Mouse (Mus musculus) CH12.LX (cell line): ENCODE measurements around the gene Tspan13. TPM values are rescaled to one million over a fixed set of nuclear protein-coding genes. Genes with fewer than 3 reads are reported as not detected.

Source experiments
- DNase-seq: peaks from one replicate; pipeline ENCODE4 v3.0.0-alpha.2; 2013; ENCODE audit errors: extremely low read depth
- H3K27ac ChIP-seq: 2 replicates; pipeline ENCODE4 v1.5.1; 2012; ENCODE audit warnings: low read depth, mild to moderate bottlenecking, control low read depth, moderate library complexity; ENCODE audit not compliant: insufficient read depth
- H3K27me3 ChIP-seq: replicated peaks from 2 replicates; pipeline ENCODE3; 2012; ENCODE audit warnings: inconsistent platforms
- H3K36me3 ChIP-seq, 2 experiments: replicated peaks in 1 of 2; 2 replicates each; pipeline versions ENCODE3 to v1.6.1; 2012; ENCODE audit warnings: inconsistent platforms in 1 of 2, low read length in 1 of 2, mild to moderate bottlenecking in 1 of 2, mixed read lengths in 1 of 2, moderate library complexity in 1 of 2; ENCODE audit not compliant: control insufficient read depth in 1 of 2, insufficient read depth in 1 of 2
- H3K4me1 ChIP-seq, 2 experiments: 2 replicates each; pipeline ENCODE4 v1.6.1; 2012; ENCODE audit warnings: inconsistent platforms in 1 of 2, moderate library complexity in 1 of 2; ENCODE audit not compliant: insufficient read depth in 2 of 2, control insufficient read depth in 1 of 2
- H3K4me2 ChIP-seq: 2 replicates; pipeline ENCODE4 v1.6.1; 2012; ENCODE audit warnings: low read depth, mild to moderate bottlenecking, control low read depth; ENCODE audit not compliant: poor library complexity, insufficient read depth, severe bottlenecking
- H3K4me3 ChIP-seq, 3 experiments: fragments of 150-350 bp in 1 of 3; sonication (generic) in 1 of 3; replicated peaks in 1 of 3; 2 replicates each; pipeline versions ENCODE3 to v1.5.1; 2011 to 2012; ENCODE audit warnings: low read depth in 2 of 3, low read length in 2 of 3, mild to moderate bottlenecking in 2 of 3, moderate library complexity in 2 of 3, control low read depth in 1 of 3, improper control_type of control experiment in 1 of 3, inconsistent platforms in 1 of 3, mixed read lengths in 1 of 3; ENCODE audit not compliant: poor library complexity in 1 of 3
- H3K79me2 ChIP-seq: replicated peaks from 2 replicates; pipeline ENCODE4 v1.6.1; 2012; ENCODE audit warnings: mild to moderate bottlenecking, moderate library complexity; ENCODE audit not compliant: control insufficient read depth, poor library complexity, insufficient read depth, severe bottlenecking; ENCODE audit errors: extremely low read depth
- H3K9ac ChIP-seq: 2 replicates; pipeline ENCODE4 v1.6.1; 2012; ENCODE audit warnings: low read depth, mild to moderate bottlenecking, control low read depth, moderate library complexity; ENCODE audit not compliant: insufficient read depth
- H3K9me3 ChIP-seq: replicated peaks from 2 replicates; pipeline ENCODE3; 2012; ENCODE audit warnings: low read length, inconsistent platforms, mixed read lengths
- BHLHE40 ChIP-seq: IDR thresholded peaks from 2 replicates; pipeline ENCODE4 v1.6.1; 2011; ENCODE audit warnings: mild to moderate bottlenecking, low read depth, low read length, improper control_type of control experiment
- CHD2 ChIP-seq: IDR thresholded peaks from 2 replicates; pipeline ENCODE4 v1.6.1; 2011; ENCODE audit warnings: low read length, improper control_type of control experiment
- E2F4 ChIP-seq: IDR thresholded peaks from 2 replicates; pipeline ENCODE4 v1.6.1; 2011; ENCODE audit warnings: low read depth, low read length, improper control_type of control experiment; ENCODE audit not compliant: insufficient replicate concordance
- ELF1 ChIP-seq: IDR thresholded peaks from 2 replicates; pipeline ENCODE4 v1.6.1; 2014; ENCODE audit warnings: low read depth, mild to moderate bottlenecking, inconsistent platforms, low read length, improper control_type of control experiment
- EP300 ChIP-seq: IDR thresholded peaks from 2 replicates; pipeline ENCODE4 v1.6.1; 2011; ENCODE audit warnings: low read length, improper control_type of control experiment
- IRF4 ChIP-seq: IDR thresholded peaks from 2 replicates; pipeline ENCODE4 v1.6.1; 2014; ENCODE audit warnings: low read depth, mild to moderate bottlenecking, inconsistent platforms, low read length, improper control_type of control experiment
- JUN ChIP-seq: IDR thresholded peaks from 2 replicates; pipeline ENCODE4 v1.6.1; 2011; ENCODE audit warnings: low read depth, mild to moderate bottlenecking, low read length, improper control_type of control experiment, moderate library complexity; ENCODE audit not compliant: insufficient read depth
- KAT2A ChIP-seq: IDR thresholded peaks from 2 replicates; pipeline ENCODE4 v1.6.1; 2012; ENCODE audit warnings: low read length, improper control_type of control experiment, inconsistent platforms; ENCODE audit not compliant: insufficient replicate concordance
- MAZ ChIP-seq: IDR thresholded peaks from 2 replicates; pipeline ENCODE4 v1.6.1; 2012; ENCODE audit warnings: low read depth, mild to moderate bottlenecking, inconsistent platforms, low read length, improper control_type of control experiment, moderate library complexity
- MXI1 ChIP-seq: IDR thresholded peaks from 2 replicates; pipeline ENCODE4 v1.6.1; 2011; ENCODE audit warnings: mild to moderate bottlenecking, low read depth, low read length, improper control_type of control experiment
- MYC ChIP-seq: IDR thresholded peaks from 2 replicates; pipeline ENCODE4 v1.6.1; 2011; ENCODE audit warnings: low read depth, mild to moderate bottlenecking, improper control_type of control experiment, low read length
- NRF1 ChIP-seq: IDR thresholded peaks from 2 replicates; pipeline ENCODE4 v1.6.1; 2014; ENCODE audit warnings: low read depth, mild to moderate bottlenecking, inconsistent platforms, low read length, improper control_type of control experiment, moderate library complexity
- POLR2AphosphoS2 ChIP-seq: IDR thresholded peaks from 2 replicates; pipeline ENCODE4 v1.6.1; 2011; ENCODE audit warnings: low read depth, low read length, improper control_type of control experiment
- RCOR1 ChIP-seq: conservative IDR thresholded peaks from 2 replicates; pipeline ENCODE4 v1.6.1; 2012; ENCODE audit warnings: low read depth, mild to moderate bottlenecking, inconsistent platforms, low read length, improper control_type of control experiment
- SIN3A ChIP-seq: IDR thresholded peaks from 2 replicates; pipeline ENCODE4 v1.6.1; 2012; ENCODE audit warnings: low read length, improper control_type of control experiment, inconsistent platforms
- SMC3 ChIP-seq: IDR thresholded peaks from 2 replicates; pipeline ENCODE4 v1.6.1; 2011; ENCODE audit warnings: low read depth, low read length, improper control_type of control experiment
- UBTF ChIP-seq: IDR thresholded peaks from 2 replicates; pipeline ENCODE4 v1.6.1; 2012; ENCODE audit warnings: low read depth, mild to moderate bottlenecking, inconsistent platforms, low read length, improper control_type of control experiment, moderate library complexity
- USF2 ChIP-seq: conservative IDR thresholded peaks from 2 replicates; pipeline ENCODE4 v1.6.1; 2011; ENCODE audit warnings: low read depth, low read length, improper control_type of control experiment
- dilution Hi-C: fragments of 300-500 bp; cut with MboI; formaldehyde crosslinking; loops from 2 replicates; pipeline ENCODE4 v1.14.3; 2020; ENCODE audit warnings: low sequenced_read_pairs; ENCODE audit not compliant: extremely low pct_unique_long_range_greater_than_20kb, extremely low pct_ligation_motif_present
- in situ Hi-C: fragments of 300-500 bp; cut with MboI; formaldehyde crosslinking; loops from 3 replicates; pipeline ENCODE4 v1.14.3; 2019; ENCODE audit warnings: low sequenced_read_pairs, low pct_ligation_motif_present, low pct_unique_long_range_greater_than_20kb, mixed read lengths
- polyA plus RNA-seq: library from polyadenylated mRNA; unstranded; fragments of >175 nt; gene quantifications from 2 replicates; pipeline ENCODE4 v1.2.1, GENCODE M21; 2012; ENCODE audit warnings: low read depth; ENCODE audit not compliant: insufficient read length
- total RNA-seq, 2 experiments: library from RNA; depleted of rRNA; stranded (reverse); fragments of 300-350 nt in 1 of 2; fragments of >200 nt in 1 of 2; gene quantifications; 2 replicates each; pipeline ENCODE4 v1.2.3; 2012 to 2014

Tspan13 gene
- total and polyA plus RNA-seq, 3 experiments, result 16.6 to 28.9 (median 18.6) TPM

GRCm38 (mm10) chr12:36036776-36037175 is 5.5 kb downstream of the Tspan13 start:
- Histone ChIP-seq H3K79me2 (peaks cover 6% of the 10 kb centered on the region), H3K9ac (no peak overlapping the region), H3K36me3 (no peaks in the 10 kb centered on the region), H3K9me3 (peaks cover 6% of the 10 kb centered on the region), H3K27me3 (peaks cover 2% of the 10 kb centered on the region), H3K4me1 (peaks cover 3 to 23% of the 10 kb centered on the region in 2 experiments), H3K4me3 (peak overlapping the region in 2 of 3 experiments; percentile 18 to 30)
- no peak for TF ChIP-seq SMC3
- TF ChIP-seq MAZ, result no peak
- no peak; the same call in 1 of the 2 replicates for TF ChIP-seq MXI1
- no peak for TF ChIP-seq ELF1
- no peak for TF ChIP-seq KAT2A
- TF ChIP-seq EP300, result no peak
- TF ChIP-seq UBTF, result no peak
- TF ChIP-seq SIN3A, result no peak
- no peak for TF ChIP-seq E2F4
- TF ChIP-seq RCOR1, result no peak
- no peak for TF ChIP-seq CHD2
- TF ChIP-seq NRF1, result no peak
- no peak for TF ChIP-seq MYC
- no peak for TF ChIP-seq JUN
- no peak; the same call in 1 of the 2 replicates for TF ChIP-seq BHLHE40
- no peak; the same call in 1 of the 2 replicates for TF ChIP-seq IRF4
- no peak for TF ChIP-seq USF2
- TF ChIP-seq, all 38 proteins: peak for 0
- no peak for DNase-seq
- H3K4me2 ChIP-seq, result peak overlapping the region; percentile 52; the same call in 1 of the 2 replicates
- in situ Hi-C loops, result no loop called here
- H3K27ac ChIP-seq, result peak overlapping the region; percentile 32; the same call in 1 of the 2 replicates
- dilution Hi-C loops, result no loop called here

DNA sequence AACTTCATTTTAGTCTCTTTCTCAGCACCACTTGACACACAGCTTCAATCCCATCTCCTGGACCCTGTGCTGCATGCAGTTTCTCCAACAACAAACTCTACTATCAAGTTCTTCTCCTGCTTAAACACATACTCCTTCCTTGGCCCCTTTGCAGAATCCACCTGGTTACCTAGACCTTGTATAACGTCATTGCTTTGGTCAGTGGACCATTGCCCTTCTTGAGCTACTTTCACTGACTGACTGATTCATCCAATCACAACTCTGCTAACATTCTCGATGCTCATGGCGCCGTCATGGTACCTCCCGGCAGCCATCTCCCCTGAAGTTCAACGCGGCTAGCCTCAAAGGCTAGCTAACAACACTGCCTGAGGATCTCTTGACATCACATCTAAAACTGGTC is 6.2 kb downstream of the Tspan13 start:
- in situ Hi-C loops (no loop called here), dilution Hi-C loops (no loop called here)
- H3K79me2 ChIP-seq, result peaks cover 6% of the 10 kb centered on the region
- DNase-seq, result no peak
- TF ChIP-seq NRF1 (no peak), EP300 (no peak), KAT2A (no peak), POLR2AphosphoS2 (no peak)
- H3K27me3 ChIP-seq, result no peaks in the 10 kb centered on the region
- H3K4me1 ChIP-seq, result peaks cover 3 to 22% of the 10 kb centered on the region in 2 experiments
- H3K9me3 ChIP-seq, result peaks cover 6% of the 10 kb centered on the region
- no peak overlapping the region for H3K9ac ChIP-seq
- H3K4me3 ChIP-seq, result no peak overlapping the region
- H3K4me2 ChIP-seq, result no peak overlapping the region
- no peaks in the 10 kb centered on the region for H3K36me3 ChIP-seq
- H3K27ac ChIP-seq, result no peak overlapping the region
